Mouse (Mus musculus): Measurements from ENCODE around the gene Cdadc1.

The Cdadc1 gene

DNA sequence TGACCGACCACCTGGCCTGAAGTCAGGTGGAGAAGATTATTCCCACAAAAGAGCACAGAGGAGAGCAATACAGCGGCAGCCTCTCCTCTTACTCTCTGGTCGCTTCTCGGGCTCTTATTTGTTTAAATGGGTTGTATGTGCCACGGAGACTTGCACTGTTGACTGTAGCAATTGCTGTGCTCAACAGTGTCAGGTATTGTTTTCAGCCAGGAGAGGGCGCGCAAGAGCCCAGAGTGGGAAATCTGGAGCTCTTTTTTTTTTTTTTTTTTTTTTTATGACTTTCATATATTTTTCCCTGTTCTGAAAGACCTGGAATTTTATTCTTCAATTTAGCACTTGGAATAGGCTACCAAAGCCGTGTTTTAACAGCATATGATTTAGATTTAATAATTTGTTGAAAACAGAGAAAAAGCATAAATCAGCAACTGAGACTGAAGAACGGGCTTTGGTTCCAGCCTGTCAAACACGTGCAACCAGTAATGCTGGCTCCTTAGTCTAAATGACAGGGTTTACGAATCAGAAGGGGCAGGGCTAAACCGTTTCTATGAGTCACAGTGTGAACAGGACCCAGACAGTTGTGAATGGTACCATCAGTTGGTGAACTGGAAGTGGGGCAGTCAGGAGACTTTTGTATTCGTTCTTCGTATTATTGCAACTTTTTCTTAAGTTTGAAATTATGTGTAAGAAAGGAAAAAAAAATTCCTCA lies 15.3 kb upstream of the Cdadc1 start:
- DNase-seq (ENCODE audit: low spot score in 2 of 2) = peak in 1 of 2 experiments; percentile 76

GRCm38 (mm10) chr14:59607021-59607420 lies 9.3 kb upstream of the Cdadc1 start:
- no peak for DNase-seq (ENCODE audit: low spot score in 2 of 2)

DNA sequence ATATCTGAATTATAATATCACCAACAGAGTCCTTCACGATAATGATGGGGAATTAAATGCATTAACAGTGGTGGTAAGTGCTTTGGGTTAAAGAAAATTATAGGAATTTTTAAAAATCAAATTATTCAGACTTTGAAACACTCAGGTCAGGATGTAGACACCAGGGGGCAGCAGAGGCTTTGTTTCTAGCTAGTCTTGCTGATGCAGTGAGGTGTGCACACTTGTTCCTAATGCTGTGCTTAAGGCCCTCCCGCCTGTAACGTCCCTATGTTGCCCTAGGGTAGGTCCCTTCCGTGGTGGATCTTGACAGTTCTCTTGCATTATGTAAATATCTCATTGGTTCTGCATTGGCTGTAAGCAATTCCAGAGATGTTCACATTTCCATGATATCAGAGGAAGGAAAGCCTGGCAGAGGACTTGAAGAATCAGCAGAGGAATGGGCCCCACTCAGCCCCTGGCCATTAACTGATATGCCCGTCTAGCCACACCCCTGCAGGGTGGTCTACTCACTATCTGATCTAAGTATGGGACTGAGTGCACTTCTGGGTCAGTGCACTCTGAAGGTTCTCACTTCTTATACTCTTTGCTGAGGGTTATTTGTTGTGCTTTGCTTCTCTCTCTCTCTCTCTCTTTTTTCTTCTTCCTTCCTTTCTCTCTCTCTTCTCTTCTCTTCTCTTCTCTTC lies 8.1 kb upstream of the Cdadc1 start:
- DNase-seq (ENCODE audit: low spot score in 2 of 2) = peak; percentile 52 to 83

- DNase-seq (ENCODE audit: low spot score in 2 of 2) = peak in 1 of 2 experiments; percentile 31
Observed at GRCm38 (mm10) chr14:59604002-59604645, 6.4 kb upstream of the Cdadc1 start.

DNA sequence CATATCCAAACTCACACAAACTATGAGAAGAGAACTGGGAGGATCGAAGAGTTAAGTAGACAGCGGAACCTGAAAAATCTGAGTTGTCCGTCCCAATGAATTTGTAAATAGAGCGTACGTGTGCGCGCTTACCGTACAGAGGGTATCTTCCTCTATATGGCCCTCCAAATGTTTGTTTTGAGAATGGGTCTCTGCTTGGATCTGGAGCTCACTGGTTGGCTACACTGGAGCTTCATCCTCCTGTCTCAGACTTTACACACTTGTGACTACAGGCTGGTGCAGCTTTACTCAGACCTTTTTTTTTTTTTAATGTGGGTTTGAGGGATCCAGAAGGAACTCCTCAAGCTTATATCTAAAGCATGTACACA lies 485 bp upstream of the Cdadc1 start:
- no peak for DNase-seq (ENCODE audit: low spot score in 2 of 2)

GRCm38 (mm10) chr14:59594988-59595387 lies 2.8 kb downstream of the Cdadc1 start:
- no peak for DNase-seq (ENCODE audit: low spot score in 2 of 2)

DNA sequence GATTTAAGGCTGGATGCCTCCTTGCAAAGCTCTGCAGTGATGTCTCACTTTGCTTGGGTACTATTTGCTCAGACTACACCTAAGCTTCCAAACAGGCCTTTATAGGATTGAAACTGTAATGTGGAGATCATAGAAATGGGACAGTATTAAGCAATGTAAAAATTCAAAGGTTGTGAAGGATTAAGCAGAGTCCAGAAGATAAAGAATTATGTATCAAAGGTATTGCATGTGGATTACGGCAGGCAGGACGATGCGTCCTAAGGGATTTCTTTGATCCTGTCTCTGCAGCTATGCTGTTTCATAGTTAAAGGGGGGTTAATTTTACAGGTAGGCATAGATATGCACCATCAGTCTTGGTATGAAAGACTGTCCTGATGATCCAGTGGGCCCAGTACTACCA lies 5.2 kb downstream of the Cdadc1 start:
- no peak for DNase-seq (ENCODE audit: low spot score in 2 of 2)

DNA sequence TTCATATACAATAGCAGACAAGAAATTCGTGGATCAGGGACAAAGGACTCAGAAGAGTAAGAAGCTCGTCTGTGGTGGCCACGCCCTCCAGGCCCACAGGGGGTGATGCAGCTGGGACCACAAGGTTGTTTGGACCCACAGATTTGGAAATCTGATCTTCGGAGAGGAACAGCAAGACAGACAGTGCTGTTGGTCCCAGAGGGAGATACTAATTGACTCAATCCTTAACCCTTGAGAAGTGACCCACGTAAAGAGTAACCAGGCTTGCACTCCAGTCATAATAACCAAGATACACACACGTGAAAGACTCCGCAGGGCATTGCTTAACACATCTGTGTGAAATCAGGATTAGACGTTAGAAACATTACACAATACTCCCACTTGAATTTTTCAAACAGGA lies 5.9 kb downstream of the Cdadc1 start:
- no peak for DNase-seq (ENCODE audit: low spot score in 2 of 2)

DNA sequence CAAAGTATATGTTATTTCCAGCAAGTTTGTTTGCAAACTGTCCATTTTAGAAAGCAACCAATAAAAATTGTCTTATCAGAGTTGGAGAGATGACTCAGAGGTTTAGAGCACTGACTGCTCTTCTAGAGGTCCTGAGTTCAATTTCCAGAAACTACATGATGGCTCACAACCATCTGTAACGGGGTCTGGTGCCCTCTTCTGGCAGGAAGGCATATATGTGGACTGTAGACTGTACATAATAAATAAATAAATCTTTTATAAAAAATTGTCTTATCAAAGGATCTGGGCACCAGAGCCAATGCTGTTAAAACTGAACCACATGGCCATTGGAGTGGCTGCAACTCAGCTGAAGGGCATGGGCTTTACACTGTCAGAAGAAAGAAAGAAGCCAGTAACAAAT lies 7.1 kb downstream of the Cdadc1 start:
- peak in 1 of 2 experiments; percentile 55 for DNase-seq (ENCODE audit: low spot score in 2 of 2)

- no peak for DNase-seq (ENCODE audit: low spot score in 2 of 2)
Observed at GRCm38 (mm10) chr14:59576385-59576784, 21.4 kb downstream of the Cdadc1 start.

DNA sequence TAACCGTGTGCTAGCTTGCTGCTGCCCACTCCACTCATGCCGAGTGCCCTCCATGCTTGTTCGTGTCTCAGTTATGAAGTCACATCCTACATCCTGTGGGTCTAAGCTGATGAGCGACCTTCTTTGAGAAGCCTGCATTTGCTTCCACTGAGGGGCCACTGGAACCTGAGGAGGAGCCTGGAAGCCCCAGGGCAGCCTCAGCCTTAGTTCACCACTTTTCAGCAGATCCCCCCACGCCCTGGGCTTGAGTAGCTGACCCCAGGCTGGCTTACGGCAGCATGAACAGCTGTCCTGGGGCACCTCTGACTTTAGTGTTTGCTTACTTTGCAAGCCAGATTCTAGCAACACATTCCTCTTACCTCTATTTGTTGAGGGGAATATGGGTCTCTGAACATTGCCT lies 31.0 kb downstream of the Cdadc1 start:
- no peak for DNase-seq (ENCODE audit: low spot score in 2 of 2)

DNA sequence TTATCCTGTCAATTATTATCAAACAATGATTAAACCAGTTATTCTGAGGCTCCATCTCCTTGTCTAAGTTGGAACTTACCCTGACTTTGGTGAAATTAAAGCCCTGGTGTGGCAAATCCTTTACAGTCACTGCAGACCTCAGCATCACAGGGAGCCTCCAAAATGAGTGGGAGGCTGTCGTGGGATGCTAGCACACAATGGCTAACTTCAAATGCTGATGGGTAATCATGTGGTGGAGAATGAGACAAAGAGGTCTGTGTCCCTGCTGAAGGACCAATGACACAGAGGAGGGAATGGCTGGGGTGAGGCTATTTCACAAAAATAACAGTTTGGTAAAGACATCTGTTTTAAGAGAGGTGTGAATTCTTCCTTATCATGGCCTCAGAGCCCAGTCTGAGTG lies 39.9 kb downstream of the Cdadc1 start:
- no peak for DNase-seq (ENCODE audit: low spot score in 2 of 2)

- DNase-seq (ENCODE audit: low spot score in 2 of 2) = no peak
Observed at GRCm38 (mm10) chr14:59557071-59557470, 40.7 kb downstream of the Cdadc1 start.

DNA sequence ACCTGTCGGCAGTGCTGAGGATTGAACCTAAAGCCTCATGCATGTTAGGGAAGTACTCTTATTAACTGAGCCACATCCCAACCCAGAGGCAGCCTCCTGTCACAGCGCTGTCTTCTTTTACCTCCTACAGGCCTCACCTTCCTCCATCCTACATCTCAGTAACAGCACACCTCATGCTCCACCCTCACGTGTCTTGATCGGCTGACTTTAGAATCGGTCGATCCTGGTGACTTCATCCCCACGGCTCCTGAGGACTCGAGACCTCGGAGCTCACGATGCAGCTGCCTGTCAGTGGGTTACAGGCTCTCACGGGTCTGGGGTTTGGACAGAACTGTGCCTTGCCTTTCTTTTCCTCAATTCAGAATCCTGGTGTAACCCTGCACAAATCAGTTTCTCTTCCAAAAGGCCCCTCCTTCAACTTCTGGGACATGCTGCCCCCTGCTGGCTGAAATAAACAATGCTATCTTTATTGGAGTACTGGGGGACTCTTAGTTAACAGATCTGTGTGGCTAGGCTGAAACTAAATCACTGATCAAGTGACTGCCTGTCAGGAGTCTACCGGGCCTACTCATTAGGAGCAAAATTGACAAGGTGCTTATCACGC lies 41.7 kb downstream of the Cdadc1 start:
- DNase-seq (ENCODE audit: low spot score in 2 of 2) = peak; percentile 43 to 76

DNA sequence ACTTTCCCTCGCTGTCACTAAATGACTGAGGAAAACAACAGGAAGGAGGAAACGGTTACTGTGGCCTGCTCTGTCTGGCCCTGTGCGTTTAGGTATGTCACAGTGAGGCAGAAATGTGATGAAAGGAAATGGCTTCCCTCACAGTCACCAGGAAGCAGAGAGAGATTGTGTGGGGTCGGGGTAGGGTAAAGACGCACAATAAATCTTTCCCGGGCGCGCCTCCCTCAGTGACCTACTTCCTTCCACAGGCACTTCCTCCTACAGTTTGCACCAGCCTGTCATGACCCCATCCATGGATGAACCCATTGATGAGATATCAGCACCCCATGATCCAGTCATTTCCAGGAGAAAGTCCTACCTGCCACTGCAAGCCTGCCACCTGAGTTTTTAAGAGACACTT lies 42.7 kb downstream of the Cdadc1 start:
- DNase-seq (ENCODE audit: low spot score in 2 of 2) = no peak

DNA sequence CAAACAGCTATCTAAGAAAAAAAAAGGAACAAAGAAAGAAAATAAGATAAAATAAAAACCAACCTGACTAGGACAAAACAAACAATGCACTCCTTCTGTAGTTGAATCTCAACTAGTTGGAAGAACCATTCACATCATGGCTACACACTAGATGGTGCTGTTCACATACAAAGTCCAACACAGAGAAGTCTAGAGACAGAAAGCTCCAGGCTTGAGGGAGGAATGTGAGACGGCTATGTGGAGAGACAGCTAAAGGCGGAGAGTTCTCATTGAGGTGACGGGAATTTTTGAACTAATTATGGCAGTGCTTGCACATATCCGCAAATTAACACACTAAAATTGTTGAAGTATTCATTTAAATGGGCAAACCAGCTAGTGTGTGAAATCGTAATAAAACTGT lies 43.7 kb downstream of the Cdadc1 start:
- no peak for DNase-seq (ENCODE audit: low spot score in 2 of 2)

DNA sequence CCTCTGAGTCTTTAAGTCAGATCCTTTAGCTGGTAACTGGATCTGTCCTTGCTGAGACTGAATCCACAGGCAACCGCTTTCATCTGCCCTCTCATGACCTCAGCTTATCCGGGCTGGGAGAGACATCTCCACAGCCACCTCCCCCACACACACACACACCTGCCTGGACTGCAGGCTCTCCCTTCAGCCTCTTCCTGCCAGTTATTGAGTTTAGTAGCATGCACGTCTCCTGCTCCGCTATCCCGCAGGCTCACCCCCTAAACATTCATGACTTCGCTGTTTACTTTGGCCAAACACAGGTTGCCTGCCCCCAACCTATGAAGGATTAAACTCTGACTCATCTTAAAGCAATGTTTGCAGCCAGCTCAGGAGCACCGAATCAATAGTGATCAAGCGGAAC lies 45.8 kb downstream of the Cdadc1 start:
- DNase-seq (ENCODE audit: low spot score in 2 of 2) = no peak

- DNase-seq (ENCODE audit: low spot score in 2 of 2) = no peak
Observed at GRCm38 (mm10) chr14:59550841-59551240, 46.9 kb downstream of the Cdadc1 start.

- DNase-seq (ENCODE audit: low spot score in 2 of 2) = no peak
Observed at GRCm38 (mm10) chr14:59549106-59549505, 48.7 kb downstream of the Cdadc1 start.

DNA sequence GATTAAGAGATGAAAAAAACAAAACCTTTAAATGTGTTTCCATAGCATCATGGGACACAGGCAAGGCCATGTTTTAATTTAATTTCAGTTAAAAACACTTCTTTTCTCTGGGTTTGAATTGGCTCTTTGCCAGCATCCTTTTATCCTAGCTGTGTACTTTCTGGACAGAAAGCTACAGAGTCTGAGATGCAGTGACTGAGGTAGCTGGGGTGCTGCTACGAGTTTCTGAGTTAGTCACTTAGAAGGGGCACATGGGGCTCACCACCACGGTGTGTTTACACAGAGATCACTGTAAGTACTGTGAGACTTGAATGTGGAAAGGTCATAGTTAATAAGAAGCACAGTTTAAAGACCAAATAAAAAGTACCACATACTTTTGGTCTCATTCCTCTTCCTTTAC lies 49.2 kb downstream of the Cdadc1 start:
- DNase-seq (ENCODE audit: low spot score in 2 of 2) = no peak

- DNase-seq (ENCODE audit: low spot score in 2 of 2) = no peak
Observed at GRCm38 (mm10) chr14:59547530-59547929, 50.2 kb downstream of the Cdadc1 start.

- no peak for DNase-seq (ENCODE audit: low spot score in 2 of 2)
Observed at GRCm38 (mm10) chr14:59546162-59546880, 51.4 kb downstream of the Cdadc1 start.

Data from spleen, postnatal 10 days (tissue).